Mouse (Mus musculus) bone marrow macrophage, adult 2 months (primary cell): ENCODE data around the gene Olfr149.
"Not testable (repeated sequence)": the region's sequence is repeated elsewhere in the genome, so short reads cannot be mapped to it uniquely, and the experiment has no call there.

Experiments used
- CTCF ChIP-seq: IDR thresholded peaks from 2 replicates; pipeline ENCODE4 v1.5.1; 2012; ENCODE audit warnings: low read depth, mild to moderate bottlenecking, low read length, moderate library complexity
- POLR2A ChIP-seq: IDR thresholded peaks from 2 replicates; pipeline ENCODE4 v1.6.1; 2012; ENCODE audit warnings: mild to moderate bottlenecking, low read depth, low read length, borderline replicate concordance

- TF ChIP-seq CTCF, POLR2A: not testable (repeated sequence)
Observed at GRCm38 (mm10) chr9:39701123-39701522, 5.8 kb downstream of the Olfr149 start.
